Mouse (Mus musculus) bone marrow, adult 2 months (tissue): ENCODE results near the gene Bckdha.

Experiments used
- CTCF ChIP-seq: fragments of 200-500 bp; IDR thresholded peaks from 2 replicates; pipeline ENCODE4 v1.5.1; 2011; ENCODE audit warnings: low read length, control low read depth; ENCODE audit not compliant: control insufficient read depth, insufficient read depth
- POLR2A ChIP-seq: fragments of 200-500 bp; IDR thresholded peaks from 2 replicates; pipeline ENCODE4 v1.6.1; 2011; ENCODE audit warnings: low read depth, mild to moderate bottlenecking, control low read depth, low read length, borderline replicate concordance; ENCODE audit not compliant: control insufficient read depth

- no peak for TF ChIP-seq CTCF
- no peak for TF ChIP-seq POLR2A
Observed at GRCm38 (mm10) chr7:25582301-25582810, 76.4 kb downstream of the Bckdha start.
